Mouse (Mus musculus) activated CD4-positive, CD25-positive, alpha-beta regulatory T cell, adult 9 weeks (primary cell): Measurements from ENCODE around the gene Scgb2b24. TPM values are rescaled to one million over a fixed set of nuclear protein-coding genes. Genes with fewer than 3 reads are reported as not detected.

Source experiments
- polyA plus RNA-seq: library from polyadenylated mRNA; unstranded; fragments of 100-300 nt; shearing (Covaris generic); gene quantifications from one replicate; pipeline ENCODE4 v1.2.1, GENCODE M21; 2017

Scgb2b24 gene
- not detected for polyA plus RNA-seq

DNA sequence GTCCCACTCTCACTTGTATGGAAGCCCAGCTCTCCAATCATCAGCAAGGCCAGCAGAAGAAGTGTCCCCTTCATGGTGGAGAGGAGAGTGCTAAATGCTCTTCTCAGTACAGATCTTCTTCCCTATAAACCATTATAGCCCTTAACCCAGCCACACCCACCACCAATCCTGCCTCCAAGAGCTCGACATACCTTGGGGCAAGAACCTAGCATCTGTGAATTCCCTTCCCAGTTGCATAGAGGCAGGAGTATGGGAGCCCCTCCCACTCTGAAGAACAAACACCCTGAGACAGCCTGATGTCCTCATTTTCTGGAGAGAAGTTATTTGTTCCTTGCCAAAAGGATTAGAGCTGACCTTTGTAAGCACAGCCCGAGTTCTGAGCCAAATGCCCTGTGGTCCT, at the start of gene Scgb2b24:
TSS of gene Scgb2b24 (minus strand) at position 101 of the 400 bp plus-strand sequence.

GRCm38 (mm10) chr7:33743499-33743898, 4.4 kb upstream of the Scgb2b24 start, which contains the start of gene Scgb1b24:
TSS of gene Scgb1b24 (plus strand) at chr7:33743799.

Other genes with a start within 250 kb of the Scgb2b24 start
- gene Scgb2b21, start 218.9 kb downstream of the Scgb2b24 start, polyA plus RNA-seq: not detected
- gene Scgb1b24, start 4.5 kb upstream of the Scgb2b24 start, polyA plus RNA-seq: not detected
- not detected for gene Scgb2b26, start 205.7 kb upstream of the Scgb2b24 start, polyA plus RNA-seq